Mouse (Mus musculus) left cerebral cortex, postnatal 10 days (tissue): ENCODE measurements around the gene Defb23. TPM values are rescaled to one million over a fixed set of nuclear protein-coding genes. Genes with fewer than 3 reads are reported as not detected.
"Not testable (repeated sequence)": the region's sequence is repeated elsewhere in the genome, so short reads cannot be mapped to it uniquely, and the experiment has no call there.

ENCODE experiments used
- DNase-seq, 2 experiments: peaks; one replicate each; pipeline ENCODE4 v3.0.0; 2021 to 2022; ENCODE audit warnings: low spot score in 2 of 2, mixed read lengths in 1 of 2; ENCODE audit errors: extremely low spot score in 1 of 2
- intact Hi-C: fragments of 180-260 bp; cut with DNase I; formaldehyde crosslinking; loops from one replicate; pipeline ENCODE4 v1.15.1; 2025
- total RNA-seq, 2 experiments: library from RNA; stranded (reverse); gene quantifications; 2 replicates each; pipeline ENCODE4 v1.2.3; 2021

Gene Defb23
- total RNA-seq, 2 experiments from 2014 or later, result not detected

DNA sequence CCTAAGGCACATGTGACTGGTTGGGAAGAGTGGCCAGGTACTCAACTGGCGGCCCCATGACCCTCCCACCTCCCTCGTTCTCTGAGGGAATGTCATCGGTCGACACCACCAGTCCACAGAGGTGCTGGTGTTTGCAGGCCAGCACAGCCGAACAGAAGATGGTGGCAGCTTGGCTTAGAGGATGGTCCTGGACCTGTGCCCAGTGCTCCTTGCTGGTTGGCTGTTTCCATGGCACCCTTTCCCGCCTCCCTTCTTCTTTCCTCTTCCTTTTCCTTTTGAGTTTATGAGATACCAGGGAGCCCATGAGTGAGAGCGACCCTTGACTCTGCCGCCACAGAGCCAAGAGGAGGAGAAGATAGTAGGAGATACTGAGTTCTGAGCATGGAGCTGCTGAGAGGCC lies 21.1 kb downstream of the Defb23 start:
- DNase-seq, result peak; percentile 32 to 62

DNA sequence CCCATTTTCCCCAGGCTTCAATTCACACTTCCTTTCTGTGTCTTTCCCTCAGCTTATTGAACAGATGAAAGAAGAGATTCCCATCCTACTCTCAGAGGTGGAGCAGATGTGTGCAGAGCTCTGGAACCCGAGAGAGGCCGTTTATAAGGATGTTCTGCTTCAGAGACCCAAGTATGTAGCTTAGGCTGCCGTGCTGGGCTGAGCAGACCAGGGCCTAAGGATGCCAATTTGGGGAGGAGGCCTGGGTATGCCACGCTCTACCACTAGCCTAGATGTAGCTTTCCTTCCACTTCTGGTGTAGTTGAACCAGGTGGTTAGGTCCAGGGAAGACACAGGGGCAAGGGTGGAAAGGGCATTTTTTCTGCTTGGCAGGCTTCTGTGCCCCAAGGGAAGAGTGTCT lies 22.1 kb downstream of the Defb23 start:
- DNase-seq, result no peak
- intact Hi-C loops, result no loop called here

More for the DNA sequence above, 21.1 kb downstream of the Defb23 start:
- intact Hi-C loops, result no loop called here

DNA sequence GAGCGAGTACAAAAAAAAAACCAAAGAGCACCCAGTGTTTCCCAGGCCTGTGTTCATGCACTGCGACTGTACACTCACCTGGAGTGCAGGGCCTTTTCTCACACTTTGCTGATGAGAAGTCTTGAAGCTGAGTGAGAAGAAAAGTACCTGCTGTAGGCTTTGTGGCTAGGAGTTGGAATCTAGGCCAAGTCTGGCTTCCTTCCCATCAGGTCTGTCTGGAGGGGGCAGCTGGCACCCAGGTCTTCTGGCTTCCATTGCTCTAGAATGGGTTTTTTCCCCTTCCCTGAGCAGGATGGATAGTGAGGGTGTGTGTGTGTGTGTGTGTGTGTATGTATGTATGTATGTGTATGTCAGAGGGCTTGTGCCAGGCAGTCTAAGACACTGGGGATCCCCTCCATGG lies 24.6 kb downstream of the Defb23 start:
- DNase-seq, result no peak
- intact Hi-C loops, result no loop called here

DNA sequence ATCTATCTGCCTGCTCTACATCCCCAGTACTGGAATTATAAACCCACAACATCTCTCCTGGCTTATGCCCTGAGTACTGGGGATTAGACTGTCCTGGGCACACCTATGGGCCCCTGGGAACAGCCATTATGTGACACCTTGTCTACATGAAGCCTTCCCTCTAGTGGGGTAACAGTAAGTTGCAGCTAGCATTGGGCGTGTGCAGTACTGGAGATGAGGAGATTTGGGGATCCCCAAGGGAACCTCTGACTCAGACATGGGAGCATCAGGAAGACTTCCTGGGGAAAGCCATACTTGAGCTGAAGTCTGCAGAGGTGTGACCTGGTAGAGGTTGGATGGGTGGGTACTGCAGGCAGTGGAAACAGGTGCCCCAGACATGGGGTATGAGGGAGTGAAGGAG lies 25.5 kb downstream of the Defb23 start:
- intact Hi-C loops, result no loop called here
- DNase-seq, result no peak

DNA sequence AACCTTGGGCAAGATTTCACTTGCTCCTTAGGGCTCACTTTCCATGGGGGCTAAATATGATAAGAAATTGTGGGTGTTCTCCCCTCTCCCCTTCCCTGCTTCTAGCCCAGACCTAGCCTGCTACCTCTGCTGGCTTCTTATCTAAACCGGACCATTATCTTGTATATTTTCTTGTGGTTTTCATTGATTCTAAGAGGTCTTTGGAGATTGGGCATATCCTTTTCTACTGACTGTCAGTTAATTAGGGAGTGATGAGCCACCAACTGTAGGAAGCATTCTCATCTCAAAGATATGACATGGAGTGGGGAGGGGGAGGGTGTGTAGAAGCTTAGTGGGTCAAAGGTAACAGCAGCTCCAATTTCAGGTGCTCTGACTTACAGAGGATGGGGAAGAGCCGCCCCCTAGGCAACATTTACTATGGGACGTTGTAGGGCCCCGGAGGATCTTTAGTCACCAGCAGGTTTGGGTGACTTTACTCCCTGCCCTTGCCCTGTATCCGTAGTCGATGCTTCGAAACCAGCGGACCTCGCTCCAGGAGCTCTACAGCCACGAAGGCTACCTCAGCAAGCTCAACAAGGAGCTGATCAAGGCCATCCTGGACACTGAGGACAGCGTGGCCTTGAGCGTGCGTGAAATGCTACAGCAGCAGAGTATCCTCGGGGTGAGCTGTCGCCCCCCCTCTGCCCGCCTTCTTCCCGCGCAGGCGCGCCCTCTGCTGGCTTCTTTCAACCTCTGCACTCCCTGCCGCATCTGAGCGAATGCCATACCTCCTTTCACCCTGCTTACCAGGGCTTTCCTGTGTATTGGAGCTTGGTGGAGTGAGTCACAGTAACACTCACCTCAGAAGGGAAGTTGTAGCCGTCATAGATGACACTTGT lies 27.2 kb downstream of the Defb23 start:
- intact Hi-C loops, result loop anchor here (2.0 kb wide), 1 partner anchor 44 kb away; no protein-coding TSS in a partner anchor

DNA sequence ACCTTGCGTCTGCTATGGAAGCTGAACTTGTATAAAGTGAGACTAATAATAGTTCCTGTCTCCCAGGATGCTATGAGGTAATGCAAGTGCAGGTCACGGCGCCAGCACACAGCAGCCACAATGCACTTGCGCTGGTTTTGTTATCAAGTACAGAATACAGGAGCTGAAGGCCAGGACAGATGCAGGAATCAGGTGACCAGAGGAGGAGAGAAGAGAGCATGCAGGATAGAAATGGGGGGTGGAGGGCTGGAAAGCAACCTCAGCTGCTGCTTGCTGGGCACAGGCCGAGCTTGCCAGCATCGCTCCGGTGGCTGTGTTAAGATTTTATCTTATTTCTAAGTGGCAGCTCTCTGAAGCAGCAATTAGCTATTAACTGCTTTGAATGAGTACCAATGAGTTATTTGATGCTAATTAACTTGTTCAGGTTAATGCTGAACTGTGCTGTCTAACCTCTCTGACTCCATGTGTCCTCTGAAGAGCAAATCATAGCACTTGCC lies 28.0 kb downstream of the Defb23 start:
- DNase-seq, result no peak
- intact Hi-C loops, result loop anchor here (2.0 kb wide), 1 partner anchor 44 kb away; no protein-coding TSS in a partner anchor

More for the DNA sequence above, 27.2 kb downstream of the Defb23 start:
- DNase-seq, result peak; percentile 77 to 88

DNA sequence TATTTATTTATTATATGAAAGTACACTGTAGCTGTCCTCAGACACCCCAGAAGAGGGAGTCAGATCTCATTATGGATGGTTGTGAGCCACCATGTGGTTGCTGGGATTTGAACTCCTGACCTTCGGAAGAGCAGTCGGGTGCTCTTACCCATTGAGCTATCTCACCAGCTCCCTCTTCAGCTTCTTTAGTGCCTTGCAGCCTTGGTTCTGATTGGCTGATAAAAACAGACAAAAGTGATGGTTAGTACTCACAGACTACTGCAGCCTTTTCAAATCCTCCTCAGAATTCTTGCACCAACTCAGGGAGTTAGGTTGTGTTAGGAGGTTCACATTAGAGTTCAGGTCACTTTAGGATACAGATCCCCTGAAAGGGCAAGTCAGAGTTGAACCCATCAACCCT lies 35.9 kb downstream of the Defb23 start:
- intact Hi-C loops, DNase-seq: not testable (repeated sequence)

DNA sequence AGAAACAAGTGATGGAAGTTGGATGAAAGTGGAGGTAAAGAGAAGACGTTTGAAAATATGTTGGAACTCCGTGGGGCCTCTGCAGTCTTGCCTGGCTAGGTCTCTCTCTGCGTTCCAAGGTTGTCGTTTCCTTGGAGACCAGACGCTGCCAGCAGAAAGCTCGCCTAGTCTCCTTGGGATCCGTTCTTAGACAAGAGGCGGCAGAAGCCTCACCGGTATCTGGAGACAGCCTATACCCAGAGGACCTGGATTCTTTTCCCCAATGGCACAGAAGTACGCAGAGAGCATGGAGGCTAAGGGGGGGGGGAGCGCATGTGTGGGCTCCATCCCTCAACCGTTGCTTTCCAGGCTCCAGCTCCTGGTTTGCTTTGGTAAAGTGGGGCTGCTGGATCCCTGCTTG lies 36.9 kb downstream of the Defb23 start:
- intact Hi-C loops, result no loop called here
- DNase-seq, result peak in 1 of 2 experiments; percentile 38

DNA sequence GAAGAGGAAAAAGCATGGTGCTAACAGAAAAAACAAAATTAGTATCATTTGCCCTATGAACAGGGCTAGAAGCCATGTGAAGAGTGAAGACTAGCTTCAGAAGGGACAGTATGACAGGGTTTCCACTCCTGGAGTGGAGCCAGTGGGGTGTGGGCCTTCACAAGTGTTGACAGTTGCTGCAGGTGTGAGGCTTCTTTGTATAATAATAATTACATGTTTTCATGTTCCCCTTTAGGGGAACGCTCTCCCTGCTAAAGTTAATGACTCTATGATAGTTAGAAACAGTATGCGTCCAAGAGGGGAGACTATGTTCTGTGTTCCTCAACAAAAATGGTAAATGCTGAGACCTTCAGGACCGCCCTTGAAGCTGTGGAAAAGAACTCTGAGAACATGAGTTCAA lies 48.6 kb downstream of the Defb23 start:
- intact Hi-C loops, result no loop called here
- no peak for DNase-seq

DNA sequence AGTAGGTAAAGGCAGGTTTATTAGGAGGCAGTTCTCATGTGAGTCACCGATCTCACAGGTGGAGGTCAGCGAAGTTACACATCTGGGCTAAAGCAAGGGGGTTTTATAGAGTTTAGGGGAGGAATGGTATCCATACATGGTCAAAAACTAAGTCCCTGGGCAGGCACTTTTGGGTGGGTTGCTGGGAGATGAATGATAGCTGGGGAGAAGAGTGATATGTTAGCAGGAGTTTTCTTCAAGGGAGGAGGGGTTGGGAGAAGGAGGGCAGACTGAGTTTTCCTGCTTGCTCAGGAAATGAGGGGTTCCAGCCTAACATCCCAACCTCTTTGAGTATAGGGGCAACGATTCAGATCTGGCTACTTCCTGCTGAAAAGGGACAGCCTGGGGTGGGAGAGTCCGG lies 49.1 kb downstream of the Defb23 start, which contains the start of gene 6820408C15Rik:
6820408C15Rik (plus strand) TSS at position 301 of the 400 bp plus-strand sequence.
- intact Hi-C loops, result no loop called here
- no peak for DNase-seq

DNA sequence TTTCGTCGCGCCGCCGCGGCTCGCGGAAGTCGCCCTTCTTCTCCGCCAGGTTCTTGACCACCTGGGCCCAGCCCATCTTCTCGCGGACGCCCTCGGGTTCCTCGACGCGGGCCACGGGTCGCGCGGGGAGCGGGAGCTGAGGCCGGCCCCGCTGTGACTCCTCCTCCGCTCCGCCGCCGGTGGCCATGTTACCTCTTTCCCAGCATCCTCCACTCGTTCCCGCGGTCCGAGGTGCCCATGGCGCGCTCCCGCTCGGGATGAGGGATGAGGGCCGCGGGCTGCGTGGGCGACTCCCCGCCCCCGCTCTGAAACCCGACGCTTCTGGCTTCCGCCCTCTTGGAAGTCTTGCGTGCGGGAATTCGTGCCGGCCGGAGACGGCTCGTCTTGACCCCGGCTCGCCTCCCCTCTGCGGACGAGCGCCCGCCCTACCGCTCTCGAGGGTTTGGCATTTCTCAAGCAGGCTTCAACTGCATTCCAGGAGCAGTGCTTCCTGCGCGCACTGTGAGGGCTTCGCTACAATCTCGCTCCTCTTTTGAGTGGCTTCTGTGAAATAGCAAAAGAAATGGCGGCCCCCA lies 49.7 kb downstream of the Defb23 start, which contains the start of gene Zcchc3:
Zcchc3 (minus strand) TSS at position 437 of the 575 bp plus-strand sequence.
- intact Hi-C loops, result no loop called here

DNA sequence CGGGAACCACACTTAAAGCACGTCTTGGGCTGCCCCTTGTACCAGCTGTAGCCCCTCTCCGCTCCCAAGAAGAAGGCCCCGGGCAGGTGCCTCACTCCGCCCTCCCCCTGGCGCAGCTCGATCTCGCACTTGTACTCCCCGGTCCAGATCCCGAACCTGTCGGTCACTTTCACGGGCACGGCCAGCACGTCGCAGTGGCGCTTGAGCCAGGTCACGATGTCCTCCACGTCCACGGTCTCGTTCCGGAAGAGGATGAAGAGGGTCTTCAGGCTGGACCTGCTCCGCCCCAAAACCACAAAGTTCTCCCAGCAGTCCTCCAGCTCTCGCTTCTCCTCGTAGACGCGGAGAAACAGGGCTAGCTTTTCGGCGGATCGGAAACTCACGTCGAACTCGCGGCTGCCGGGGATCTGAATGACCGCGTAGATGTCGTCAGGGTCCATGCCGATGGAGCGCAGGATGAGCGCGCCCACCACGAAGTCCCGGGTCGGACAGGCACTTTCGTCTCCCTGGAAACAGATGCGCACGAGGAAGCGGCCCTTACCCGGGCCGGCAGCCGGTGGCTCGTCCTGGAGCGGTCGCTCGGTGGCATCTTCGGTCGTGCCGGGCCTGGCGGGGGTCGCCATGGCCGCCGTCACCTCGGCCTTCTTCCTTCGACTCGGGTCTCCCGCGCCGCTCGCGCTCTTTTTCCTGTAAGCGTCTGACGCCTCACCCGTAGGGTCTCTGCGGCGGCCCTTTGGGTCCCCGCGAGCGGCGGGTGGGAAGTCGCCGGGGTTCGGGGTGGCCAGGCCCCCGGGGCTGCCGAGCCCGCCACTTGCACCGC lies 50.4 kb downstream of the Defb23 start:
- peak in 1 of 2 experiments; percentile 54 for DNase-seq
- intact Hi-C loops, result no loop called here

More for the DNA sequence above, 49.7 kb downstream of the Defb23 start, which contains the start of gene Zcchc3:
- peak; percentile 82 to 94 for DNase-seq

DNA sequence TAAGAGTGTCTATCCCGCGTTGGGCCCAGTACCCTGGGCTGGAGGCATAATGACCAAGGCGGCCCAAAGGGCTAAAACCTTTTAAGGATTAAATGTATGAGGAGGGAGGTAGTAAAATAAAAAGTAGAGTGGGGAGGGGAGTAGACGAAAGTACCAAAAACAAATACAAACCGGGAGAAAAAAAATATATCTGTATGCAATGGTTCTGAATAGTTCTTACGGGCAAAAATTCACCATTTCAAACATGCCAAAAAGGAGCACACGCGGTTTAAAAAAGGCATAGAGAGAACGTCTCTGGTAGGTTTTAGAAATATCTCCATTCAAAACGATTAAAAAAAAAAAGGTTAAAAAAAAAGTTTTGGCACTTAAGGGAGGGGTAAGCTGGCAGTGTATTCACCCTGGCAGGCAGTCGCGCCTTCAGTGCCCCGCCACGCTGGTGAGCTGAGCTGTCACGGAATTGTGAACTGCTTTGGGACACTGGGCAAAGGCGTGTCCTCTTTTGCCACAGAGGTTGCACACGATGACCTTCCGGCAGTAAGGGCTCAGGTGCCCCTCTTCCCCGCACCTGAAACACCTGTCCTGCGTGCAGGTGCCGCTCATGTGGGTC lies 51.2 kb downstream of the Defb23 start:
- DNase-seq, result peak in 1 of 2 experiments; percentile 34
- intact Hi-C loops, result no loop called here

DNA sequence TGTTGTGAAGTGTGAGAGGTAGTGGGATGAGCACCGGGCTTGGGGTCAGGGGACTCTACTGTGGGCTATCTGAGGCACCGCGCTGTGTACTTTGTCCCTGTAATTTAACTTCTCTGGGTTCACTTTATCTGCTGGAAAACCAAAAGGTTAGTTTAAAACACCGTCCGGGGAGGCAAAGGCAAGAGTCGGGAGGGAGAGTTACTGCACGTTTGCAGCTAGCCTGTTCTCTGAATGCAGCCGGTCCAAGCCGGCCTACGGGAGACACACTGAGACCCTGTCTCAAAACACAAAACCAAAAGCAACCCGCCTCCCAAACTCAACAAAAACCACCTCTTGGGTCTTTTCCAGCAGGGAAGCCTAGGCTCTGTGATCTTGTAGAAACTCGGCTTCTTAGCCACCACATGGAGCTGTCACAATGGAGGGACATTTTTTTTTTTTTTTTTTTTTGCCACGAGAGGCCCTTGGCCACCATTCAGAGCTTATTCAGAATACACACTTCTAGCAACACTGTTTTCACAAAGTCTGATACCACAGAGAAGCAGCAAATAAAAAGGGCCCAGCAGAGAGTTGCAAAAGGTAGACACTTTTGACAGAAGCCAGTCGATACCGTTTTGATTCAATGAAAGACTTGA lies 51.8 kb downstream of the Defb23 start:
- intact Hi-C loops, result no loop called here
- no peak for DNase-seq

DNA sequence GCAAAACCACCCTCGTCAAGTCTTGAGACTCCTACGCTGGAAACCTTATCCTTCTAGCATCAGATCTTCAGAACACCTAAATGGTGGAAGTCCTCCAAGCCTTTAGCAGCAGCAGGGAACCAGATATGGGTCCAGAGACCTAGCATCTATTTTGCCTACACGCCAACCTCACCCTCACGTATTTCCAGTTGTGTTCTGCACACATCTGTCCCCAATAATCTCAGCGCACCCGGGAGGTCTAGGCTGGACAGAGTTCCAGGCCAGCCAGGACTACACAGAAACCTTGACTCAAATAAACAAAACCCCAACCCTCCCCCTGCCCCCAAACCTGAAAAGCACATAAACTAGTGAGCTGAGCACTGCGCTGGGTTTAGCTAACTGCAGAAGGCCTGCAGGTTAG lies 52.9 kb downstream of the Defb23 start:
- intact Hi-C loops, result no loop called here

DNA sequence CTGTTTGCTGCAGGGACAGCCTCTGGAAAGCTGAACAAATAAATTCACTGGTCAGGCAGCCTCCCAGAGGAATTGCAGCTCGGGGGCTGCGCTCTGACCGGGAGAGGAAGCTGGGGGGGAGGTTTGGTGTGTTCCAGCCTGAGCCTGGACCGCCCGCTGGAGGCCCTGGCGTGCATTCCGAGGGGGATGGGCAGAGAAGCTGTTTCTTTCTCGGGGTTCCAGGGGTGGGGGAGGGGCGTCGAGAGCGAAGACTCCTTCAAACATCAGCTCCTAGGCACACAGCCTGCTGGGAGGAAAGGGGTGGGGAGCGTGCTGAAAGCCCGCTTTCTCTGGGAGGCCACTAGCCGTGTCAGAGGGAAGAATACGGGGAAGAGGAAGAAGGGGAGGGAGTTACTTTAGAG lies 53.4 kb downstream of the Defb23 start:
- intact Hi-C loops, result no loop called here
- peak; percentile 76 to 94 for DNase-seq

More for the DNA sequence above, 52.9 kb downstream of the Defb23 start:
- no peak for DNase-seq

DNA sequence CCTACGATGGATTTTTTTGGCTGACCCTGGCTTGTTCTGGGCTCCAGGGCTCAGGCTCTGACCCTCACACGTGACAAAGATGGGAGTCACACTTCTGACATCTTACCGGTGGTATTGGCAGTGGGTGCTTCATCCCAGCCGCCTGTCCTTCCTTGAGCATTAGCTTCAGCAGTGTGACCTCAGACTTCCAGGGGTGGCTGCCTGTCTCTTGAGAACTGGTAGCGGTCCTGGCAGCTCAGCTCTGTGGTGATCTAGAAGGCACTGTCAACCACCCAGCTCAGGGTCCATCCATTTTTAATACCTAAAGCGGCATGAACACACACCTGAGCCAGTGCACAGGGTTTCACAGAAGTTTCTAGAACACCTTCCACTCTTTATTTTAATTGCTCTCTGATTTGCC lies 54.6 kb downstream of the Defb23 start:
- intact Hi-C loops, result no loop called here

More for the DNA sequence above, 54.6 kb downstream of the Defb23 start:
- no peak for DNase-seq
